Mouse (Mus musculus) macrophage (primary cell): ENCODE measurements around the gene Slc2a3. TPM values are rescaled to one million over a fixed set of nuclear protein-coding genes. Genes with fewer than 3 reads are reported as not detected.

Experiments
- H3K27ac ChIP-seq: fragments of 350-480 bp; formaldehyde crosslinking; 2 replicates; pipeline ENCODE4 v1.9.0; 2021
- H3K36me3 ChIP-seq: fragments of 350-480 bp; formaldehyde crosslinking; 2 replicates; pipeline ENCODE4 v1.9.0; 2021; ENCODE audit errors: inconsistent target
- H3K4me3 ChIP-seq: fragments of 350-480 bp; formaldehyde crosslinking; 2 replicates; pipeline ENCODE4 v1.9.0; 2021; ENCODE audit errors: inconsistent target
- H3K79me2 ChIP-seq: fragments of 350-480 bp; formaldehyde crosslinking; 2 replicates; pipeline ENCODE4 v1.9.0; 2021; ENCODE audit errors: inconsistent target
- WGBS: methylation state at CpG from one replicate; pipeline ENCODE4 v1.1.7; 2026; ENCODE audit warnings: inconsistent platforms; ENCODE audit not compliant: missing documents; 5-methylcytosine and 5-hydroxymethylcytosine counted together
- polyA plus RNA-seq: library from polyadenylated mRNA; stranded (reverse); fragments of 250-400 nt; gene quantifications from 3 replicates; pipeline ENCODE4 v1.2.4, GENCODE M21; 2018; ENCODE audit warnings: inconsistent platforms

Gene Slc2a3
- polyA plus RNA-seq, 1 experiment from 2014 or later = 2.4 TPM

DNA sequence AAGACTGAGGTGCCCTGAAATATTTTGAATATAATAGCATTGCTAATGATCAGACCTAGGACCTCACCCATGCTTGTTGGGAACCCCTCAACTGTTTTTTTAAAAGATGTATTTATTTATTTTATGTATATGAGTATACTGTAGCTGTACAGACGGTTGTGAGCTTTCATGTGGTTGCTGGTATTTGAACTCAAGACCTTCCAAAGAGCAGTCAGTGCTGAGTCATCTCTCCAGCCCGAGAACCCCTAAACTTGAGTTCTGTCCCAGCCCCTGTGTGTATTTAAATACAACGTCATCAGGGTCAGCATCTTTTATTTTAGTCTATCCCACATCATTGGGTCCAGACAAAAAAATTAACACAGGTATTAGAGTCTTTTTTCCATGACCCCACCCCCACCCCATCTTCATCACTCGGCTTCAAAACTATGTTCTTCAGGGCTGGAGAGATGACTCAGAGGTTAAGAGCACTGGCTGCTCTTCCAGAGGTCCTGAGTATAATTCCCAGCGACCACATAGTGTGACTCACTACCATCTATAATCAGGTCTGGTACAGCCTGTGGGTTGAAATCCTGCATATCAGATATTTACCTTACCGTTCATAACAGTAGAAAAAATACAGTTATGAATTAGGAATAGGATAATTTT is 111.9 kb downstream of the Slc2a3 start:
- H3K27ac ChIP-seq = no peak overlapping the region
- H3K4me3 ChIP-seq = no peak overlapping the region
- H3K79me2 ChIP-seq = no peaks in the 10 kb centered on the region
- H3K36me3 ChIP-seq = no peaks in the 10 kb centered on the region
- WGBS = 67% methylated on average over 6 of the region's 6 CpGs

- no peaks in the 10 kb centered on the region for H3K36me3 ChIP-seq
Observed at GRCm38 (mm10) chr6:122686709-122687108, 114.7 kb downstream of the Slc2a3 start.

DNA sequence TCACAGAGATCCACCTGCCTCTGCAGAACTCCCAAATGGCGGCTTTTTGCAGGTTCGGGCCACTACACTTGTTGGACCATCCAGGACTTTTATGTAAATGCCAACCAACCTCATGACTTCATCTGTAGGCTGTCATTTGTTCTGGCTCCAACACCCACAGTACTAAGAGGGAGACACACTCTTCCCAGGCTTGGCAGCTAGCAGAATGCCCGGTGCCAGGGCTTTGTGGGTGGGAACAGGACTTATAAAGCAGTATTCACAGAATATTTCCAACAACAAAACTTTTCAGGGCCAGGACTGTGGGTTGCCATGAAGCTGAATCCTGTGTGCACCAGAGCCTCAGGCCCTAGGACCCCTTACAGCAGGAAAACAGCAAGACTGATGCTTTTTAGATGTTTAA is 118.8 kb downstream of the Slc2a3 start:
- 92% methylated on average over 3 of the region's 3 CpGs for WGBS

More at GRCm38 (mm10) chr6:122686709-122687108, 114.7 kb downstream of the Slc2a3 start:
- Histone ChIP-seq H3K27ac (no peak overlapping the region), H3K4me3 (no peak overlapping the region), H3K79me2 (no peaks in the 10 kb centered on the region)
- 94% methylated on average over 13 of the region's 13 CpGs for WGBS

More for the DNA sequence above, 118.8 kb downstream of the Slc2a3 start:
- H3K36me3 ChIP-seq = no peaks in the 10 kb centered on the region
- no peak overlapping the region for H3K4me3 ChIP-seq
- no peak overlapping the region for H3K27ac ChIP-seq
- no peaks in the 10 kb centered on the region for H3K79me2 ChIP-seq

Other genes starting within 250 kb of the Slc2a3 start
- gene Aicda, start 247.8 kb downstream of the Slc2a3 start, polyA plus RNA-seq = 0.13 TPM in 1 of 3 replicates, not detected in the others
- gene Apobec1, start 199.2 kb downstream of the Slc2a3 start, polyA plus RNA-seq = 444 to 687 TPM (median 596 TPM) in 3 replicates
- 23.1 to 29.1 TPM (median 26.4 TPM) in 3 replicates for gene Gdf3, start 191.6 kb downstream of the Slc2a3 start, polyA plus RNA-seq
- 1.3 to 3.4 TPM (median 1.4 TPM) in 3 replicates for gene Dppa3, start 175.2 kb downstream of the Slc2a3 start, polyA plus RNA-seq
- not detected in 3 replicates for gene Nanog, start 94.2 kb downstream of the Slc2a3 start, polyA plus RNA-seq
- gene Foxj2, start 18.3 kb upstream of the Slc2a3 start, polyA plus RNA-seq = 12.2 to 18.5 TPM (median 15.1 TPM) in 3 replicates
- gene C3ar1, start 54.5 kb upstream of the Slc2a3 start, polyA plus RNA-seq = 541 to 857 TPM (median 783 TPM) in 3 replicates
- gene Necap1, start 72.8 kb upstream of the Slc2a3 start, polyA plus RNA-seq = 43.5 to 54.5 TPM (median 45.5 TPM) in 3 replicates
- gene Clec4a1, start 120.2 kb upstream of the Slc2a3 start, polyA plus RNA-seq = 65.6 to 266 TPM (median 257 TPM) in 3 replicates
- 62.0 to 300 TPM (median 177 TPM) in 3 replicates for gene Clec4a3, start 150.9 kb upstream of the Slc2a3 start, polyA plus RNA-seq
- gene Clec4a4, start 188.7 kb upstream of the Slc2a3 start, polyA plus RNA-seq = 0.41 to 1.2 TPM (median 0.80 TPM) in 3 replicates
- 3.1 to 7.3 TPM (median 5.7 TPM) in 3 replicates for gene Clec4b1, start 248.3 kb upstream of the Slc2a3 start, polyA plus RNA-seq